Mouse (Mus musculus) cerebellum, adult (tissue): ENCODE measurements at regions not wholly inside any gene's neighbourhood (a gene's known extent, or its start where the extent isn't known, plus 50 kb on each side); places are given as distances from the start of the nearest gene placed in this dataset.
A peak's percentile ranks its signal among the peaks of the same experiment; 100 is the strongest.

Experiments used
- ATAC-seq: cut with Nextera tagmentation; 2 replicates; pipeline ENCODE4 v1.9.2; 2017; ENCODE audit warnings: mild to moderate bottlenecking, moderate library complexity, mixed read lengths; ENCODE audit not compliant: insufficient number of reproducible peaks, low FRiP score, low TSS enrichment

GRCm38 (mm10) chr4:31603776-31604175 lies 360.1 kb upstream of the Map3k7 start:
- ATAC-seq, result no peak

GRCm38 (mm10) chr4:31608811-31609210 lies 355.1 kb upstream of the Map3k7 start:
- no peak for ATAC-seq

GRCm38 (mm10) chr4:31609559-31609958 lies 354.3 kb upstream of the Map3k7 start:
- ATAC-seq, result no peak

- no peak for ATAC-seq
These were observed 351.6 kb upstream of the Map3k7 start for GRCm38 (mm10) chr4:31612147-31612824.

- no peak for ATAC-seq
These were observed 350.9 kb upstream of the Map3k7 start for GRCm38 (mm10) chr4:31612825-31613514.

GRCm38 (mm10) chr4:31617572-31617971 lies 346.3 kb upstream of the Map3k7 start:
- no peak for ATAC-seq

- no peak for ATAC-seq
These were observed 345.9 kb upstream of the Map3k7 start for GRCm38 (mm10) chr4:31618026-31618425.

GRCm38 (mm10) chr4:31621205-31621604 lies 342.7 kb upstream of the Map3k7 start:
- no peak for ATAC-seq

GRCm38 (mm10) chr4:31627053-31627452 lies 336.8 kb upstream of the Map3k7 start:
- no peak for ATAC-seq

- ATAC-seq, result no peak
These were observed 336.1 kb upstream of the Map3k7 start for GRCm38 (mm10) chr4:31627777-31628176.

- ATAC-seq, result no peak
These were observed 325.3 kb upstream of the Map3k7 start for GRCm38 (mm10) chr4:31638564-31638963.

GRCm38 (mm10) chr4:31642161-31642560 lies 321.7 kb upstream of the Map3k7 start:
- ATAC-seq, result peak; percentile 65; the same call in 1 of the 2 replicates

GRCm38 (mm10) chr4:31642593-31643290 lies 321.2 kb upstream of the Map3k7 start:
- ATAC-seq, result no peak

- ATAC-seq, result no peak
These were observed 315.1 kb upstream of the Map3k7 start for GRCm38 (mm10) chr4:31648631-31649368.

- no peak for ATAC-seq
These were observed 308.4 kb upstream of the Map3k7 start for GRCm38 (mm10) chr4:31655364-31656106.

GRCm38 (mm10) chr4:31656111-31656510 lies 307.8 kb upstream of the Map3k7 start:
- ATAC-seq, result no peak

- no peak for ATAC-seq
These were observed 305.1 kb upstream of the Map3k7 start for GRCm38 (mm10) chr4:31658820-31659219.

GRCm38 (mm10) chr4:31660896-31661295 lies 303.0 kb upstream of the Map3k7 start:
- peak; percentile 15; the same call in 1 of the 2 replicates for ATAC-seq

GRCm38 (mm10) chr4:31671530-31672170 lies 292.2 kb upstream of the Map3k7 start:
- ATAC-seq, result no peak
